Mouse (Mus musculus): ENCODE data around the gene Mrpl21. TPM values are rescaled to one million over a fixed set of nuclear protein-coding genes. Genes with fewer than 3 reads are reported as not detected.

Gene Mrpl21
- polyA plus RNA-seq, 1 experiment = 22.6 TPM

DNA sequence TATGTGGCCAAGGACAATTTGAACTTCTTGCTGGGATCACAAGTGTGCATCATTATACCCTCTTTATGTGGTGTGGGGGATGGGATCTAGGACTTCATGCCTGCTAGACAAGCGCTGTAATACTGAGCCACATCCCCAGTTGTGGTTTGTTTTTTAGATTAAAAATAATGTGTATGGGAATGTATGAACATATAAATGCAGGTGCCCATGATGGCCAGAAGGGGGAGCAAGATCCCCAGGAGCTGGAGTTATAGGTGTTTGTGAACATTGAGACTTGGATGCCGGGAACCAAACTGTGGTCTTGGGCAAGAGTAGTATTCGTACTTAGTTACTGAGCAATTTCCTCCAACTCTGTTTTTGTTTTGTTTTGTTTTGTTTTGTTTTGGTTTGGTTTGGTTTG, 38.1 kb downstream of the Mrpl21 start:
- peak; percentile 41; the same call in 1 of the 2 replicates for TF ChIP-seq CTCF (IDR thresholded peaks at IDR 0.05; ENCODE audit: extremely low read depth, insufficient read depth, insufficient read length, insufficient replicate concordance)
- TF ChIP-seq POLR2A (IDR thresholded peaks at IDR 0.05; ENCODE audit: low read depth, low read length) = no peak
- Histone ChIP-seq H3K4me1 (ENCODE audit: control insufficient read depth, insufficient read depth, insufficient read length) (peaks cover 6% of the 10 kb centered on the region; the same call in 1 of the 2 replicates), H3K27ac (ENCODE audit: insufficient read depth, low read length) (no peak overlapping the region), H3K4me3 (ENCODE audit: extremely low read depth, insufficient read depth, insufficient read length) (no peak overlapping the region), H3K36me3 (ENCODE audit: control insufficient read depth, insufficient read depth, low read length) (no peaks in the 10 kb centered on the region), H3K27me3 (ENCODE audit: control insufficient read depth, insufficient read depth, low read length) (no peaks in the 10 kb centered on the region)
- DNase-seq (ENCODE audit: low read depth in 1 of 2, low spot score in 2 of 2) = no peak
- WGBS = 75% methylated on average over 3 of the region's 3 CpGs

GRCm38 (mm10) chr19:3321617-3322016, 38.9 kb downstream of the Mrpl21 start:
- TF ChIP-seq POLR2A (IDR thresholded peaks at IDR 0.05; ENCODE audit: low read depth, low read length) (no peak), CTCF (IDR thresholded peaks at IDR 0.05; ENCODE audit: extremely low read depth, insufficient read depth, insufficient read length, insufficient replicate concordance) (no peak)
- H3K27ac ChIP-seq (ENCODE audit: insufficient read depth, low read length) = no peak overlapping the region
- 6% methylated on average over 11 of the region's 11 CpGs for WGBS
- H3K4me3 ChIP-seq (ENCODE audit: extremely low read depth, insufficient read depth, insufficient read length) = peak overlapping the region; percentile 89; the same call in 1 of the 2 replicates
- DNase-seq (ENCODE audit: low read depth in 1 of 2, low spot score in 2 of 2) = no peak
- H3K4me1 ChIP-seq (ENCODE audit: control insufficient read depth, insufficient read depth, insufficient read length) = peaks cover 8% of the 10 kb centered on the region; the same call in 1 of the 2 replicates
- H3K36me3 ChIP-seq (ENCODE audit: control insufficient read depth, insufficient read depth, low read length) = no peaks in the 10 kb centered on the region
- H3K27me3 ChIP-seq (ENCODE audit: control insufficient read depth, insufficient read depth, low read length) = no peaks in the 10 kb centered on the region

- WGBS = 1% methylated on average over 26 of the region's 26 CpGs
- Histone ChIP-seq H3K36me3 (ENCODE audit: control insufficient read depth, insufficient read depth, low read length) (no peaks in the 10 kb centered on the region), H3K4me3 (ENCODE audit: extremely low read depth, insufficient read depth, insufficient read length) (peak within 1 kb of the TSS; percentile 89), H3K27ac (ENCODE audit: insufficient read depth, low read length) (peak within 1 kb of the TSS; percentile 96), H3K4me1 (ENCODE audit: control insufficient read depth, insufficient read depth, insufficient read length) (peaks cover 8% of the 10 kb centered on the region; the same call in 1 of the 2 replicates), H3K27me3 (ENCODE audit: control insufficient read depth, insufficient read depth, low read length) (no peaks in the 10 kb centered on the region)
- DNase-seq (ENCODE audit: low read depth in 1 of 2, low spot score in 2 of 2) = peak in 1 of 2 experiments; percentile 61
- TF ChIP-seq CTCF (IDR thresholded peaks at IDR 0.05; ENCODE audit: extremely low read depth, insufficient read depth, insufficient read length, insufficient replicate concordance) (peak; percentile 55), POLR2A (IDR thresholded peaks at IDR 0.05; ENCODE audit: low read depth, low read length) (no peak)
These were observed 39.7 kb downstream of the Mrpl21 start, which contains the start of gene Cpt1a for GRCm38 (mm10) chr19:3322261-3322969. Gene Cpt1a (plus strand): TSS chr19:3322334.

DNA sequence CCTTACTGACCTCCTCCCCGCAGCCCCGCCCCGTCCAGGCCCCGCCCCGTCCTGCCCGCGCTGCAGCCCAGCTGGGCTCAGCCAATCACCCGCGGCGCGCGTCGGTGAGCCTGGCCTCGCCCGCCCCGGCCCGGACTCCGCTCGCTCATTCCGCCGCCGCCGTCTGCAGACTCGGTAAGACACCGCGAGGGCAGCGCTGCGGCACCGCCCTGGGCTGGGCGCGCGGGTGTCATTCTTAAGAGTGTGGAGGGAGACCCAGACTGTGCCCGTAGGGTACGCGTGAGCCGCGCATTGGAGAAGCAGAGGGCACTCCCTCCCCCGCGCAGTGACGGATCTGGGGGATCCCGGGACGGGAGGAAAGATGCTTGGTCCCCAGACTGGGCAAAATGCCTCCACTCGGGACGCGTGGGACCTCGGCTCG, 40.5 kb downstream of the Mrpl21 start:
- peak in 1 of 2 experiments; percentile 86 for DNase-seq (ENCODE audit: low read depth in 1 of 2, low spot score in 2 of 2)
- peak overlapping the region; percentile 89 for H3K4me3 ChIP-seq (ENCODE audit: extremely low read depth, insufficient read depth, insufficient read length)
- H3K27ac ChIP-seq (ENCODE audit: insufficient read depth, low read length) = peak overlapping the region; percentile 96
- 1% methylated on average over 47 of the region's 47 CpGs for whole genome bisulfite sequencing
- H3K27me3 ChIP-seq (ENCODE audit: control insufficient read depth, insufficient read depth, low read length) = no peaks in the 10 kb centered on the region
- H3K4me1 ChIP-seq (ENCODE audit: control insufficient read depth, insufficient read depth, insufficient read length) = peaks cover 14% of the 10 kb centered on the region; the same call in 1 of the 2 replicates
- peak; percentile 73 for TF ChIP-seq POLR2A (IDR thresholded peaks at IDR 0.05; ENCODE audit: low read depth, low read length)
- no peak for TF ChIP-seq CTCF (IDR thresholded peaks at IDR 0.05; ENCODE audit: extremely low read depth, insufficient read depth, insufficient read length, insufficient replicate concordance)
- H3K36me3 ChIP-seq (ENCODE audit: control insufficient read depth, insufficient read depth, low read length) = no peaks in the 10 kb centered on the region

- WGBS = under 1% methylated on average over 34 of the region's 34 CpGs
- Histone ChIP-seq H3K27ac (ENCODE audit: insufficient read depth, low read length) (peak overlapping the region; percentile 96), H3K27me3 (ENCODE audit: control insufficient read depth, insufficient read depth, low read length) (no peaks in the 10 kb centered on the region), H3K36me3 (ENCODE audit: control insufficient read depth, insufficient read depth, low read length) (no peaks in the 10 kb centered on the region), H3K4me1 (ENCODE audit: control insufficient read depth, insufficient read depth, insufficient read length) (peaks cover 14% of the 10 kb centered on the region; the same call in 1 of the 2 replicates), H3K4me3 (ENCODE audit: extremely low read depth, insufficient read depth, insufficient read length) (peak overlapping the region; percentile 89)
- TF ChIP-seq POLR2A (IDR thresholded peaks at IDR 0.05; ENCODE audit: low read depth, low read length) (no peak), CTCF (IDR thresholded peaks at IDR 0.05; ENCODE audit: extremely low read depth, insufficient read depth, insufficient read length, insufficient replicate concordance) (no peak)
- peak in 1 of 2 experiments; percentile 47 for DNase-seq (ENCODE audit: low read depth in 1 of 2, low spot score in 2 of 2)
These were observed 41.1 kb downstream of the Mrpl21 start for GRCm38 (mm10) chr19:3323753-3324270.

DNA sequence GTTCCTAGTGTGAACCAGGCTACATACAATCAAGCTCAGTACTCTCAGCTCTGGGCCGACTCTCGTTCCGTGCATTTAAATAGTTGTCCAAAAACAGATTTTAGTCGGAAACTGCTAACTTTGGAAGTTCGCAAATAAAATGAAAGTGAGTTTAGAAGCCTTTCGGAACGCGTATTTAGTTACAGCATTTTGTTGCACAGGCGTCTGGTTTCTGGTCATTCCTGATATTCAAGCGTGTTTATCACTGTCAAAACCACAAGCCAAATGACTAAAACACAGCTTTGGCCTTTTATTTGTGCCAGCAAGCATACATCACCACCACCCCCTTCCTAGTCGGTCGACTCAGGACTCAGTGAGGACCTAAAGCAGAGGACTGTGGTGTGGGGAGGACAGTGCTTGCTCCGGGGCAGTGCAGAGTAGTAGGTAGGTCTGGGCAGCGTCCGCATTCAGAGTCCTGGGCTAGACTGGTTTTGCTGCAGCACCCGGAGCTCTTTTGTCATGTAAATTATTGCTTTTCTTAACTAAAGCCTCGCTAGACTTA, 41.6 kb downstream of the Mrpl21 start:
- no peaks in the 10 kb centered on the region for H3K27me3 ChIP-seq (ENCODE audit: control insufficient read depth, insufficient read depth, low read length)
- under 1% methylated on average over 17 of the region's 17 CpGs for WGBS
- H3K27ac ChIP-seq (ENCODE audit: insufficient read depth, low read length) = peak overlapping the region; percentile 96
- peaks cover 14% of the 10 kb centered on the region; the same call in 1 of the 2 replicates for H3K4me1 ChIP-seq (ENCODE audit: control insufficient read depth, insufficient read depth, insufficient read length)
- no peaks in the 10 kb centered on the region for H3K36me3 ChIP-seq (ENCODE audit: control insufficient read depth, insufficient read depth, low read length)
- TF ChIP-seq POLR2A (IDR thresholded peaks at IDR 0.05; ENCODE audit: low read depth, low read length) (no peak), CTCF (IDR thresholded peaks at IDR 0.05; ENCODE audit: extremely low read depth, insufficient read depth, insufficient read length, insufficient replicate concordance) (no peak)
- no peak for DNase-seq (ENCODE audit: low read depth in 1 of 2, low spot score in 2 of 2)
- H3K4me3 ChIP-seq (ENCODE audit: extremely low read depth, insufficient read depth, insufficient read length) = peak overlapping the region; percentile 89

All from spleen, adult 2 months (tissue).